Mouse (Mus musculus) liver, adult 2 months (tissue): Measurements from ENCODE around the gene Dtx4. TPM values are rescaled to one million over a fixed set of nuclear protein-coding genes. Genes with fewer than 3 reads are reported as not detected.

Experiments
- DNase-seq: peaks from one replicate; pipeline ENCODE4 v3.0.0-alpha.2; 2011; ENCODE audit warnings: low read depth, low spot score; ENCODE audit errors: extremely low read depth
- H3K27ac ChIP-seq: fragments of 200-500 bp; replicated peaks from 2 replicates; pipeline ENCODE4 v1.5.1; 2012; ENCODE audit warnings: low read depth, mild to moderate bottlenecking, control low read depth, inconsistent platforms, low read length; ENCODE audit not compliant: insufficient read depth
- H3K27me3 ChIP-seq: fragments of 200-500 bp; 2 replicates; pipeline ENCODE4 v1.6.1; 2012; ENCODE audit warnings: mild to moderate bottlenecking, moderate library complexity, low read length, inconsistent platforms; ENCODE audit not compliant: control insufficient read depth, insufficient read depth
- H3K36me3 ChIP-seq: fragments of 200-500 bp; 2 replicates; pipeline ENCODE4 v1.6.1; 2012; ENCODE audit warnings: low read length, inconsistent platforms; ENCODE audit not compliant: control insufficient read depth, insufficient read depth
- H3K4me1 ChIP-seq: fragments of 200-500 bp; 2 replicates; pipeline ENCODE4 v1.6.1; 2011; ENCODE audit warnings: low read length; ENCODE audit not compliant: control insufficient read depth, insufficient read depth
- H3K4me3 ChIP-seq: fragments of 200-500 bp; 2 replicates; pipeline ENCODE4 v1.5.1; 2011; ENCODE audit warnings: low read depth, mild to moderate bottlenecking, control low read depth, low read length, moderate library complexity; ENCODE audit not compliant: insufficient read depth
- H3K79me2 ChIP-seq: fragments of 200-500 bp; 2 replicates; pipeline ENCODE4 v1.6.1; 2012; ENCODE audit warnings: inconsistent platforms, mild to moderate bottlenecking, low read length, moderate library complexity; ENCODE audit not compliant: control insufficient read depth, insufficient read depth
- H3K9ac ChIP-seq: fragments of 200-500 bp; 2 replicates; pipeline ENCODE4 v1.6.1; 2012; ENCODE audit warnings: low read depth, mild to moderate bottlenecking, control low read depth, inconsistent platforms, low read length
- CTCF ChIP-seq: fragments of 200-500 bp; IDR thresholded peaks from 2 replicates; pipeline ENCODE4 v1.5.1; 2011; ENCODE audit warnings: low read depth, low read length, control low read depth
- POLR2A ChIP-seq: fragments of 200-500 bp; IDR thresholded peaks from 2 replicates; pipeline ENCODE4 v1.6.1; 2011; ENCODE audit warnings: low read length, control low read depth; ENCODE audit not compliant: insufficient read depth; ENCODE audit errors: extremely low read depth
- WGBS: fragments of 180-500 bp; shearing (Covaris S2); methylation state at CpG from one replicate; pipeline ENCODE4 v1.1.7; 2018; 5-methylcytosine and 5-hydroxymethylcytosine counted together
- polyA plus RNA-seq: library from polyadenylated mRNA; depleted of rRNA; stranded (reverse); fragments of >200 nt; gene quantifications from 2 replicates; pipeline ENCODE4 v1.2.3, GENCODE M21; 2012
- total RNA-seq: library from RNA; depleted of rRNA; stranded (reverse); fragments of >200 nt; gene quantifications from 2 replicates; pipeline ENCODE4 v1.2.3, GENCODE M21; 2014

Dtx4 gene
- total and polyA plus RNA-seq, 2 experiments, result 1.8 to 6.5 TPM

DNA sequence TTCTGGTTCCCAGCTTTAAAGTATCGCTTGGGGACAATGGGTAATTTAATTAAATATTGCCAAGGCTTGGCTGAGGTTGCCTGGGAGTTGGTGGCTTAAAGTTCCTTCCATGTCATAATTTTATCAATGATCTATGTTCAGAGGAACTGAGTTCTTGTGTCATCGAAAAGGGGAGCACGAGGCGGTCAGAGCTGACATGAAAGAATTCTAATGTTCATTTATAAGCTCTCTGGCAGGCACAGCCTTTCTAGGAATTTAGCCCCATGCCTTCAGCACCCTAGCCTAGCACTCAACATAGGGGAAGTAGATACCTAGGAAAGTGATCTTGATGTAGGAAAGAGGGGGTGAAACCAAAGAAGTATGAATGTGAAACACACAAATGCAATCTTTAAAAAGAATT lies 2.9 kb downstream of the Dtx4 start:
- TF ChIP-seq CTCF (no peak), POLR2A (no peak)
- no peak for DNase-seq
- no peaks in the 10 kb centered on the region for H3K27me3 ChIP-seq
- WGBS, result 78% methylated on average over 4 of the region's 4 CpGs
- no peak overlapping the region for H3K4me3 ChIP-seq
- no peaks in the 10 kb centered on the region for H3K36me3 ChIP-seq
- peaks cover 5% of the 10 kb centered on the region for H3K4me1 ChIP-seq
- peaks cover 9% of the 10 kb centered on the region; the same call in 1 of the 2 replicates for H3K79me2 ChIP-seq
- H3K9ac ChIP-seq, result no peak overlapping the region
- no peak overlapping the region for H3K27ac ChIP-seq

DNA sequence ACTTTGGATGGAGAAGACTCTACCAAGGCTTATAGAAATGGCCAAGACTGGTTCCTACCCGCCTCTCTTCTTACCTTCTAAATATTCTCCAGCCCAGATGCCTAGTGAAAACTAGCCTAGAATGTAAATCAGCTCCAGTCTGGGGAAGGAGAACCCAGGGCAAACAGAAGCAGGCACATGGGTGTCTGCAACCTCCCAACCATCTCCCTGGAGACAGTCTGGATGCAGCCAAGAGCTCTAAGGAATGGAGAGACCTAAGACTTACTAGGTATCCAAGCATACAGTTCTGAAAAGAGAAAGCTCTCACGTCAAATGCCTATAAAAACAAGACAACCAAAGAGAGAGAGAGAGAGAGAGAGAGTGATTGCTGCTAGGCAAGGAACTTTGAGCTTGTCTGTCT lies 3.3 kb downstream of the Dtx4 start:
- H3K4me1 ChIP-seq, result peaks cover 5% of the 10 kb centered on the region
- H3K4me3 ChIP-seq, result no peak overlapping the region
- no peak overlapping the region for H3K27ac ChIP-seq
- peaks cover 9% of the 10 kb centered on the region; the same call in 1 of the 2 replicates for H3K79me2 ChIP-seq
- DNase-seq, result no peak
- H3K27me3 ChIP-seq, result no peaks in the 10 kb centered on the region
- no peaks in the 10 kb centered on the region for H3K36me3 ChIP-seq
- WGBS, result 92% methylated on average over 2 of the region's 2 CpGs
- TF ChIP-seq POLR2A (no peak), CTCF (no peak)
- H3K9ac ChIP-seq, result no peak overlapping the region

DNA sequence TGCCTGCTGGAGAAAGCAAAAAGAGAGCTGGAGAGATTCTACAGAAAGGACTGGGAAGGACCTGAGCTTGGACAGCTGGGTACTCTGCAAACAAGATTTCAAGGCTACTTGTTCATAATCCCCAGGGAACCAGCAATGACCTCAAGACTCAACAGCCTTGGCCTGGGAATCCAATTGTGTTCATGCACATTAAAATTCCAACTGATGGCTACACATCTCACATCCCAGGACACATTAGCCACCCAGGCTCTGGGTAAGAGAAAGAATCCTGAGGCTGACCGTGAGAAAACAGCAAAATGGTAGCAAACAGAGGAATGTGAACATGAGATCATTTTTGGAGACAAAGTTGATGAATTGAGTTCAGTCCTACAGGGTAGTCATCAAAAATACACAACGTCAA lies 5.0 kb downstream of the Dtx4 start:
- peaks cover 16% of the 10 kb centered on the region for H3K79me2 ChIP-seq
- WGBS, result 95% methylated on average over 2 of the region's 2 CpGs
- DNase-seq, result no peak
- H3K4me1 ChIP-seq, result peaks cover 5% of the 10 kb centered on the region
- H3K4me3 ChIP-seq, result no peak overlapping the region
- H3K36me3 ChIP-seq, result no peaks in the 10 kb centered on the region
- no peak overlapping the region for H3K27ac ChIP-seq
- no peak for TF ChIP-seq CTCF
- no peak for TF ChIP-seq POLR2A
- no peaks in the 10 kb centered on the region for H3K27me3 ChIP-seq
- no peak overlapping the region for H3K9ac ChIP-seq

DNA sequence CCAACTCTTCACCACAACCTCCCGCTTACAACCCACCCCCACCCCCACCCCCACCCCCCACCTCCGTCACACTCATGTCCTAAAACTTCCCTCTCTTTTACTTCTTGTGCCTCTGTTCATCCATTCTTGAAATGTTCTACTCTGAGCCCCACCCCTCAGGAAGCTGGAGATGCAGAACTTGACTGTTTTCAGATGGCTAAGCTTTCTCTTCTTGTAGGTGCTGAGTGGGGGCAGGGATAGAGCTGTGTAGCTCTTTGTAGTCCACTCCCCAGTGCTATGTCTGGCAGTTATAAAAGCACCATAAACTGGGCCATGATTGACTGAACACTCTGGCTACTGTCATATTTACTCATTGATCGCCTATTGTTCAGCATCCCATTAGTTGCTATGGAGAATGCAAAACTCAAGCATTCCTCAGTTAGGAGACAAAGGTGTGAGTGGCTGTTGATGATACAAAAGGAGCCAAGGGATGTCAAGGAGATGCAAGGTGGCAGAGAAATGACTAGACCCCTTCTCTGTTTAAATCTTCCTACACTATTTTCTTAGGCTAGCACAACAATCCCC lies 6.2 kb downstream of the Dtx4 start:
- TF ChIP-seq POLR2A (no peak), CTCF (no peak)
- H3K36me3 ChIP-seq, result no peaks in the 10 kb centered on the region
- DNase-seq, result no peak
- no peak overlapping the region for H3K9ac ChIP-seq
- WGBS, result 92% methylated on average over 3 of the region's 3 CpGs
- H3K79me2 ChIP-seq, result peaks cover 10% of the 10 kb centered on the region
- no peak overlapping the region for H3K27ac ChIP-seq
- peaks cover 1% of the 10 kb centered on the region; the same call in 1 of the 2 replicates for H3K4me1 ChIP-seq
- H3K4me3 ChIP-seq, result no peak overlapping the region
- H3K27me3 ChIP-seq, result no peaks in the 10 kb centered on the region

DNA sequence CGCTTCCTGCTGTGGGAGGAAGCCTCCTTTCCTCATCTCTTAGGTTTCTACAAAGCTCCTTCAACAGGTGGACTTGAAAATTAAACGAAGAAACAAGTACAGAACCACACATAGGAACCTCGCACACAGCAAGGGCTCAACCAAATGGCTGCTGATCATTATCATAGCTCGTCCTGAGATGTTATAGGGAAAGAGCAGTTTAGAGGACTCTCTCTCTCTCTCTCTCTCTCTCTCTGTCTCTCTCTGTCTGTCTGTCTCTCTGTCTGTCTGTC lies 7.1 kb downstream of the Dtx4 start:
- whole genome bisulfite sequencing, result 83% methylated on average over 4 of the region's 4 CpGs

DNA sequence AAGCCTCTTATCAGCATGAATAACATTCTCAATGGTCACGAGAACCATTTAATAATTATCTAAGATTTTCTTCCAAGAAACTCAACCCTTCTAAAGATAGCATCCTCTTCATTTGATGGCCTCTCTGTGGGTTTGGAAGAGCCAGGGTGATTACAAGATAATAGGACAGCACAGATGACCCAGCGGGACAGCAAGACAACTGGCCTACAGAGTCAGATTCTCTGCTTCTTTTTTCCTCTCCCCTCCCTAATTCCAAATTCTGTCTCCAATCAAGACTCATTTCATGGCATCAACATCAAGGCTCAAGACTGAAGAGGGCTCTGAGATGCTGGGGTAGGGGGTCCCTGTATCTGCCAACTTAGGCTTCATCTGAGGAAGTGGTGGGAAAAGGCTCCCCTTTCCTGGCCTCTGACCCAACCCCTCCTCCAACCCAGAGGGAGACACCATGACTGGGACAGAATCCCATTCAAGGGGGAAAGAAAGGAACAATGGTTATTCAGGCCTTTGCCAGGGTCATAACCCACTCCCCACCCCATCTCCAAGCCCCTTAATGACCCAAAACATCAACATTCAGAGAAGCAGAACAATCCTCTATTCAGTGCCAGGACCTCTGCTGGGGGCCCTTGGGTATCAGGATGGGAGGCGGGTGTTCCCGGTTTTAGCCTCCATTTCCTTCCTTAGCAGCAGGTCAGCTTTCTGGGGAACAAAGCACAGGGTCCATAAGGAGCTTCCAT lies 7.6 kb downstream of the Dtx4 start:
- Histone ChIP-seq H3K79me2 (peaks cover 10% of the 10 kb centered on the region), H3K27me3 (no peaks in the 10 kb centered on the region), H3K4me1 (peaks cover 7% of the 10 kb centered on the region; the same call in 1 of the 2 replicates), H3K27ac (no peak overlapping the region), H3K4me3 (no peak overlapping the region), H3K9ac (no peak overlapping the region), H3K36me3 (no peaks in the 10 kb centered on the region)
- 84% methylated on average over 4 of the region's 4 CpGs for WGBS
- TF ChIP-seq POLR2A (no peak), CTCF (no peak)
- DNase-seq, result no peak

More for the DNA sequence above, 7.1 kb downstream of the Dtx4 start:
- no peaks in the 10 kb centered on the region for H3K27me3 ChIP-seq
- H3K36me3 ChIP-seq, result no peaks in the 10 kb centered on the region
- no peak for DNase-seq
- no peak for TF ChIP-seq CTCF
- TF ChIP-seq POLR2A, result no peak
- no peak overlapping the region for H3K4me3 ChIP-seq
- H3K9ac ChIP-seq, result no peak overlapping the region
- H3K79me2 ChIP-seq, result peaks cover 10% of the 10 kb centered on the region
- H3K27ac ChIP-seq, result no peak overlapping the region
- H3K4me1 ChIP-seq, result peaks cover 7% of the 10 kb centered on the region; the same call in 1 of the 2 replicates
